Mouse (Mus musculus) forebrain, embryonic 14.5 days (tissue): ENCODE measurements around the gene Kras. TPM values are rescaled to one million over a fixed set of nuclear protein-coding genes. Genes with fewer than 3 reads are reported as not detected.

Experiments
- polyA plus RNA-seq: library from polyadenylated mRNA; unstranded; fragments of >200 nt; fragmentation: Nextera tagmentation; extraction: Ambion mirVana; gene quantifications from 2 replicates; pipeline ENCODE4 v1.2.1, GENCODE M21; 2014

Gene Kras
- polyA plus RNA-seq, 1 experiment from 2014 or later, result 120 TPM

Other genes with a start within 250 kb of the Kras start
- 105 and 111 TPM in 2 replicates for gene Bcat1, start 174.1 kb downstream of the Kras start, polyA plus RNA-seq
- gene Lrmp, start 134.6 kb downstream of the Kras start, polyA plus RNA-seq, result 0.58 and 1.1 TPM in 2 replicates
- 1.0 and 1.1 TPM in 2 replicates for gene Casc1, start 39.2 kb downstream of the Kras start, polyA plus RNA-seq
- gene Etfrf1, start 39.1 kb downstream of the Kras start, polyA plus RNA-seq, result 23.2 and 26.6 TPM in 2 replicates